Mouse (Mus musculus) bone marrow macrophage, adult 2 months (primary cell): ENCODE data around the gene Mapk8ip2. TPM values are rescaled to one million over a fixed set of nuclear protein-coding genes. Genes with fewer than 3 reads are reported as not detected.

ENCODE experiments used
- H3K27ac ChIP-seq: 2 replicates; pipeline ENCODE4 v1.5.1; 2012; ENCODE audit warnings: low read depth, low read length; ENCODE audit not compliant: insufficient read depth
- H3K4me1 ChIP-seq: 2 replicates; pipeline ENCODE4 v1.6.1; 2012; ENCODE audit warnings: low read length; ENCODE audit not compliant: control insufficient read depth, insufficient read depth
- H3K4me3 ChIP-seq: 2 replicates; pipeline ENCODE4 v1.5.1; 2012; ENCODE audit warnings: mild to moderate bottlenecking, low read length, moderate library complexity; ENCODE audit not compliant: insufficient read depth
- CTCF ChIP-seq: IDR thresholded peaks from 2 replicates; pipeline ENCODE4 v1.5.1; 2012; ENCODE audit warnings: low read depth, mild to moderate bottlenecking, low read length, moderate library complexity
- POLR2A ChIP-seq: IDR thresholded peaks from 2 replicates; pipeline ENCODE4 v1.6.1; 2012; ENCODE audit warnings: mild to moderate bottlenecking, low read depth, low read length, borderline replicate concordance
- polyA plus RNA-seq: library from polyadenylated mRNA; stranded (reverse); fragments of >200 nt; gene quantifications from 2 replicates; pipeline ENCODE4 v1.2.4, GENCODE M21; 2012; ENCODE audit not compliant: missing spikeins, insufficient read depth, insufficient read length

Mapk8ip2 gene
- polyA plus RNA-seq, 1 experiment: not detected

GRCm38 (mm10) chr15:89499784-89500220 is 46.1 kb downstream of the Mapk8ip2 start:
- Histone ChIP-seq H3K27ac (no peak overlapping the region), H3K4me3 (peak overlapping the region; percentile 19; the same call in 1 of the 2 replicates), H3K4me1 (no peaks in the 10 kb centered on the region)
- no peak for TF ChIP-seq POLR2A
- no peak for TF ChIP-seq CTCF

DNA sequence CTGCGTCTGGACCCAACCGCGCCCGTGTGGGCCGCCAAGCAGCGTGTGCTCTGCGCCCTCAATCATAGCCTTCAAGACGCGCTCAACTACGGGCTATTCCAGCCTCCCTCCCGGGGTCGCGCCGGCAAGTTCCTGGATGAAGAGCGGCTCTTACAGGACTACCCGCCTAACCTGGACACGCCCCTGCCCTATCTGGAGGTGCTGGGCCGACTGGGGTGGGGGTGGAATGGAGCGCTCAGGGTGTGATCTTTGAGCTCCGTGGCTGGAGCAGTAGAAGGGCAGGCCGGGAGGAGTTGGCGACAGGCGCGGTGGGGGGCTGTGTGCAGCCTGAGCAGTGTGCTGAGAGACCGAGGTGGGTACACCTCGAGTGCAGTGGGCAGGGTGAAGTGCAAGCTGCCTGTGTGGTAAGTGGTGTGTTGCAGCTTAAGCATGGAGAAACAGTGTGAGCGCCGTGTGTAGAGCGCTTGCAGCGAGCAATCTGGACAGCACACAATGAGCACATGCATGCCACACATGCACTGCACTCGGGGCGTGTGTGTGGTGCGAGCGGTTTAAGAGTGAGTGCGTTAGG is 46.6 kb downstream of the Mapk8ip2 start:
- Histone ChIP-seq H3K4me1 (no peaks in the 10 kb centered on the region), H3K27ac (no peak overlapping the region), H3K4me3 (0 out of 2 replicates have a peak overlapping the region, but pooled peaks have one; percentile 19)
- TF ChIP-seq CTCF (no peak), POLR2A (no peak)

DNA sequence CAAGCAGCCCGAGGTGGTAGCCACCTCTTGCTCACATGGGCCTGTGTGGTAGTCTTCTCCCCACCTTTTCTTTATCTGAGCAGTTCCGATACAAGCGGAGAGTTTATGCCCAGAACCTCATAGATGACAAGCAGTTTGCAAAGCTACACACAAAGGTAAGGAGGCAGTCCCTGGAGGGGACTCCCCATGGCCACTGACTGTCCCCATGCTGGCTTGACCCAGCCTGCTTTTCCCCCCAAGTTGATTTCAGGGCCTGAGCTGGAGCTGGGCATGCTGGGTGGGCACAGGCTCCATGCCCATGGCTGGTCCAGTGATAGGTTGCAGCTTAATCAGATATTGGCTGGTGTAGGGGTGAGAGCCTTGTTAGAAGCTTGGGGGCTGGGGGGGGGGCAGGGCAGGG is 47.6 kb downstream of the Mapk8ip2 start:
- Histone ChIP-seq H3K27ac (no peak overlapping the region), H3K4me3 (no peak overlapping the region), H3K4me1 (no peaks in the 10 kb centered on the region)
- no peak for TF ChIP-seq CTCF

DNA sequence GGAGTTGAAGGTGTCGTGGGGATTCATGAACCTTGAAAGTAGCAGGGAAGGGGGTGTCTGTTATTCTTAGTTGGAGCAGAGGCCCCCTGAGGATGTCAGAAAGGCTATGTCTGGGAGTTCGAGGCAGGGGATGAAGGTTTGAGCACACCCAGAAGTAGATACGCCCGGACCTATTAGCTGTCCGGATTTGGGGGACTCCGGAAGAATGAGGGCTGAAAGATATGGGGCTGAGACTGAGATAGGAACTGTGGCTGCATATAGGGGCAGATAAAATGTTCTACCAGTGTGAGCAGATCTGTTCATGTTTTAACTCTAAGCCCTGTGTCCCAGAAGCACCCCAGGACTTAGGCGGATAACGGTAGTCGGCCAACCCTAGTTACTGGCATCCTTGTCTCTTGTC is 51.1 kb downstream of the Mapk8ip2 start:
- Histone ChIP-seq H3K27ac (no peak overlapping the region), H3K4me1 (no peaks in the 10 kb centered on the region), H3K4me3 (no peak overlapping the region)
- TF ChIP-seq CTCF (no peak), POLR2A (no peak)

DNA sequence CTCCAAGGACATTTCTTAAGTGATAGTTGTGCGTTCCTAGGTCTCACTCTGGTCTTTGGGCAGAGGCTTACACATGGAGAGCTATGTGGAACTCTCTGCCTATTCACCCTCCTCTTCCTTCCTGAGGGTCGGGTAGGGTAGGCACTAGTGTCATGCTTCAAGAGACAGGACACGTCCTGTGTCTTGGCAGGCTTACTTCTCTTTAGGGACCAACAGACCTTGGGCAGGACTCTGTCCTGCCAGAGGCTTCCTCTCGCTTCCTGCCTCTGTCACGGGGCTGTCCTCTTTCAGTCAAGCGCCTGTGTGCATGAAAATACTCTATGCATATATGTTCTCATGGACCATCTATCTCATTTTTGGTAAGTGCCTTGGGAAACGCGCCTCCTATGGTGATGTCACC is 54.0 kb downstream of the Mapk8ip2 start:
- H3K4me3 ChIP-seq: no peak overlapping the region
- TF ChIP-seq CTCF: no peak
- no peak for TF ChIP-seq POLR2A
- H3K27ac ChIP-seq: no peak overlapping the region
- no peaks in the 10 kb centered on the region for H3K4me1 ChIP-seq

- TF ChIP-seq POLR2A (no peak), CTCF (no peak)
- H3K27ac ChIP-seq: no peak overlapping the region
- no peaks in the 10 kb centered on the region for H3K4me1 ChIP-seq
- H3K4me3 ChIP-seq: no peak overlapping the region
Measured at GRCm38 (mm10) chr15:89512679-89513078, 59.0 kb downstream of the Mapk8ip2 start.

Other genes starting within 250 kb of the Mapk8ip2 start
- 31.6 and 32.7 TPM in 2 replicates for gene Ppp6r2, start 242.4 kb upstream of the Mapk8ip2 start, polyA plus RNA-seq
- gene Sbf1, start 138.6 kb upstream of the Mapk8ip2 start, polyA plus RNA-seq: 71.1 and 79.8 TPM in 2 replicates
- not detected in 2 replicates for gene Adm2, start 131.2 kb upstream of the Mapk8ip2 start, polyA plus RNA-seq
- gene Miox, start 119.5 kb upstream of the Mapk8ip2 start, polyA plus RNA-seq: not detected in 2 replicates
- 48.1 and 48.9 TPM in 2 replicates for gene Lmf2, start 98.3 kb upstream of the Mapk8ip2 start, polyA plus RNA-seq
- 140 and 142 TPM in 2 replicates for gene Ncaph2, start 98.2 kb upstream of the Mapk8ip2 start, polyA plus RNA-seq
- gene Sco2, start 80.1 kb upstream of the Mapk8ip2 start, polyA plus RNA-seq: 12.5 and 15.3 TPM in 2 replicates
- gene Tymp, start 76.9 kb upstream of the Mapk8ip2 start, polyA plus RNA-seq: 0.28 TPM in 1 of 2 replicates, not detected in the other
- gene Odf3b, start 74.6 kb upstream of the Mapk8ip2 start, polyA plus RNA-seq: not detected in 2 replicates
- not detected in 2 replicates for gene Klhdc7b, start 69.0 kb upstream of the Mapk8ip2 start, polyA plus RNA-seq
- not detected in 2 replicates for gene Syce3, start 43.4 kb upstream of the Mapk8ip2 start, polyA plus RNA-seq
- gene Cpt1b, start 28.1 kb upstream of the Mapk8ip2 start, polyA plus RNA-seq: 2.0 TPM in 1 of 2 replicates, not detected in the other
- gene C730034F03Rik, start 24.3 kb upstream of the Mapk8ip2 start, polyA plus RNA-seq: 0.72 and 1.1 TPM in 2 replicates
- 0.94 and 1.1 TPM in 2 replicates for gene Gm44502, start 24.2 kb upstream of the Mapk8ip2 start, polyA plus RNA-seq
- gene Chkb, start 24.0 kb upstream of the Mapk8ip2 start, polyA plus RNA-seq: 115 and 138 TPM in 2 replicates
- gene Arsa, start 23.5 kb downstream of the Mapk8ip2 start, polyA plus RNA-seq: 30.4 and 33.6 TPM in 2 replicates
- not detected in 2 replicates for gene Shank3, start 45.7 kb downstream of the Mapk8ip2 start, polyA plus RNA-seq
- not detected in 2 replicates for gene Acr, start 114.4 kb downstream of the Mapk8ip2 start, polyA plus RNA-seq
- 12.0 and 12.3 TPM in 2 replicates for gene Rabl2, start 138.0 kb downstream of the Mapk8ip2 start, polyA plus RNA-seq